Mouse (Mus musculus) spleen, adult 2 months (tissue): ENCODE results near the gene Ppp1ca. TPM values are rescaled to one million over a fixed set of nuclear protein-coding genes. Genes with fewer than 3 reads are reported as not detected.

Source experiments
- DNase-seq, 2 experiments: peaks; one replicate each; pipeline versions ENCODE4 v3.0.0 to v3.0.0-alpha.2; 2012 to 2021; ENCODE audit warnings: low spot score in 2 of 2, low read depth in 1 of 2
- H3K27ac ChIP-seq: fragments of 200-500 bp; 2 replicates; pipeline ENCODE4 v1.5.1; 2012; ENCODE audit warnings: low read length, inconsistent platforms; ENCODE audit not compliant: insufficient read depth
- H3K27me3 ChIP-seq: fragments of 200-500 bp; 2 replicates; pipeline ENCODE4 v1.6.1; 2012; ENCODE audit warnings: mild to moderate bottlenecking, moderate library complexity, low read length, inconsistent platforms; ENCODE audit not compliant: control insufficient read depth, insufficient read depth
- H3K36me3 ChIP-seq: fragments of 200-500 bp; 2 replicates; pipeline ENCODE4 v1.6.1; 2012; ENCODE audit warnings: mild to moderate bottlenecking, low read length, inconsistent platforms; ENCODE audit not compliant: control insufficient read depth, insufficient read depth
- H3K4me1 ChIP-seq: fragments of 200-500 bp; 2 replicates; pipeline ENCODE4 v1.6.1; 2011; ENCODE audit warnings: inconsistent platforms; ENCODE audit not compliant: control insufficient read depth, insufficient read depth, insufficient read length
- H3K4me3 ChIP-seq: fragments of 200-500 bp; 2 replicates; pipeline ENCODE4 v1.5.1; 2011; ENCODE audit warnings: mild to moderate bottlenecking, inconsistent platforms; ENCODE audit not compliant: insufficient read depth, insufficient read length; ENCODE audit errors: extremely low read depth
- CTCF ChIP-seq: fragments of 200-500 bp; IDR thresholded peaks from 2 replicates; pipeline ENCODE4 v1.5.1; 2011; ENCODE audit warnings: mild to moderate bottlenecking, inconsistent platforms; ENCODE audit not compliant: insufficient read depth, insufficient read length, insufficient replicate concordance; ENCODE audit errors: extremely low read depth
- POLR2A ChIP-seq: fragments of 200-500 bp; IDR thresholded peaks from 2 replicates; pipeline ENCODE4 v1.6.1; 2011; ENCODE audit warnings: low read depth, low read length, inconsistent platforms
- WGBS: fragments of 180-500 bp; shearing (Covaris S2); methylation state at CpG from one replicate; pipeline ENCODE4 v1.1.7; 2018; 5-methylcytosine and 5-hydroxymethylcytosine counted together
- polyA plus RNA-seq: library from polyadenylated mRNA; depleted of rRNA; stranded (reverse); fragments of >200 nt; gene quantifications from 2 replicates; pipeline ENCODE4 v1.2.3, GENCODE M21; 2012; rRNA removed

Ppp1ca gene
- polyA plus RNA-seq, result 464 and 481 TPM in 2 replicates

- Histone ChIP-seq H3K36me3 (peaks cover 54% of the 10 kb centered on the region), H3K4me3 (peak within 1 kb of the TSS; percentile 89), H3K4me1 (peaks cover 34% of the 10 kb centered on the region; the same call in 1 of the 2 replicates), H3K27me3 (no peaks in the 10 kb centered on the region), H3K27ac (peak within 1 kb of the TSS; percentile 94)
- TF ChIP-seq POLR2A (peak; percentile 92), CTCF (peak; percentile 68; the same call in 1 of the 2 replicates)
- WGBS, result 1% methylated on average over 39 of the region's 47 CpGs
- peak; percentile 91 to 98 for DNase-seq
Observed at GRCm38 (mm10) chr19:4191528-4192250, at the start of gene Ppp1ca. Ppp1ca (plus strand) TSS chr19:4192065.

- Histone ChIP-seq H3K4me1 (peaks cover 54% of the 10 kb centered on the region), H3K4me3 (no peak overlapping the region), H3K27me3 (no peaks in the 10 kb centered on the region), H3K36me3 (no peaks in the 10 kb centered on the region), H3K27ac (0 out of 2 replicates have a peak overlapping the region, but pooled peaks have one; percentile 2)
- DNase-seq, result no peak
- TF ChIP-seq CTCF (no peak), POLR2A (no peak)
- 90% methylated on average over 18 of the region's 18 CpGs for whole genome bisulfite sequencing
Observed at GRCm38 (mm10) chr19:4142416-4143173, 49.3 kb upstream of the Ppp1ca start.

GRCm38 (mm10) chr19:4143759-4144268 is 48.1 kb upstream of the Ppp1ca start, which contains the start of gene Cabp4:
Cabp4 (minus strand) TSS chr19:4144033.
- DNase-seq, result no peak
- 41% methylated on average over 7 of the region's 7 CpGs for WGBS
- no peaks in the 10 kb centered on the region for H3K36me3 ChIP-seq
- no peaks in the 10 kb centered on the region for H3K27me3 ChIP-seq
- peaks cover 48% of the 10 kb centered on the region for H3K4me1 ChIP-seq
- no peak within 1 kb of the TSS for H3K4me3 ChIP-seq
- no peak for TF ChIP-seq POLR2A
- TF ChIP-seq CTCF, result no peak
- peak within 1 kb of the TSS; percentile 77 for H3K27ac ChIP-seq

GRCm38 (mm10) chr19:4144550-4145498 is 47.0 kb upstream of the Ppp1ca start:
- TF ChIP-seq CTCF (no peak), POLR2A (no peak)

GRCm38 (mm10) chr19:4145936-4146335 is 45.9 kb upstream of the Ppp1ca start:
- peaks cover 7% of the 10 kb centered on the region; the same call in 1 of the 2 replicates for H3K36me3 ChIP-seq
- WGBS, result 98% methylated on average over 5 of the region's 5 CpGs
- no peak overlapping the region for H3K4me3 ChIP-seq
- peaks cover 58% of the 10 kb centered on the region for H3K4me1 ChIP-seq
- DNase-seq, result no peak
- H3K27me3 ChIP-seq, result no peaks in the 10 kb centered on the region
- no peak overlapping the region for H3K27ac ChIP-seq
- TF ChIP-seq POLR2A, result no peak
- no peak for TF ChIP-seq CTCF

More at GRCm38 (mm10) chr19:4144550-4145498, 47.0 kb upstream of the Ppp1ca start:
- H3K4me3 ChIP-seq, result no peak overlapping the region
- peaks cover 51% of the 10 kb centered on the region for H3K4me1 ChIP-seq
- H3K36me3 ChIP-seq, result no peaks in the 10 kb centered on the region
- DNase-seq, result peak in 1 of 2 experiments; percentile 66
- peak overlapping the region; percentile 77 for H3K27ac ChIP-seq
- 30% methylated on average over 16 of the region's 16 CpGs for whole genome bisulfite sequencing
- no peaks in the 10 kb centered on the region for H3K27me3 ChIP-seq
